Mouse (Mus musculus): Measurements from ENCODE around the gene Sytl3.
"Not testable (repeated sequence)": the region's sequence is repeated elsewhere in the genome, so short reads cannot be mapped to it uniquely, and the experiment has no call there.

The Sytl3 gene

GRCm38 (mm10) chr17:6658801-6659200 lies at the start of gene Sytl3:
TSS of gene Sytl3 (plus strand) at chr17:6659093.
- in situ Hi-C loops (cut with MboI, MseI): loop anchor here (5.0 kb wide), 2 partner anchors 166 to 342 kb away; partner anchors contain the start of gene Dynlt1a

- in situ Hi-C loops (cut with MboI, MseI): loop anchor here (10.0 kb wide), 1 partner anchor 399 kb away; no protein-coding TSS in a partner anchor
Observed at GRCm38 (mm10) chr17:6613524-6613923, 45.4 kb upstream of the Sytl3 start.

DNA sequence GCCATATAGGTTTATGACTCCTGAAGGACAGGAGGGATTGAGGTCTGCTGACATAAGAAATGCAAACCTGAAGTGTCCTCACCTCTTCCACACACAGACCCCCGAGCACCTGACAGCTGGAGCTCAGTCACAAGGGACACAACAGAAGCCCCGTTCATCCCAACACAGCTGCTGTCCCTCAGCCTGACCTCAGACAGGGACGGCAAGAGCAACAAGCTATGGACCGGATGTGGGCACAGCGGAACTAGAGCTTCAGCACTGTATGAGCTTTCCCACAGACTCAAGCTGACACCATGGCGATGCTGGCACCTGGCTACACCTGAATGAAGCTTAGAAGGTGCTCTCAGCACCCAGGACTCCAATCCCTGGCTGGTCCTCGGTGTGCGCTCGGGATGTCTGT lies 44.6 kb upstream of the Sytl3 start:
- in situ Hi-C loops (cut with MboI, MseI): loop anchor here (10.0 kb wide), 1 partner anchor 400 kb away; no protein-coding TSS in a partner anchor

- in situ Hi-C loops (cut with MboI, MseI): loop anchor here (5.0 to 10.0 kb wide), 2 partner anchors 314 to 402 kb away; no protein-coding TSS in a partner anchor
Observed at GRCm38 (mm10) chr17:6616731-6617130, 42.2 kb upstream of the Sytl3 start.

DNA sequence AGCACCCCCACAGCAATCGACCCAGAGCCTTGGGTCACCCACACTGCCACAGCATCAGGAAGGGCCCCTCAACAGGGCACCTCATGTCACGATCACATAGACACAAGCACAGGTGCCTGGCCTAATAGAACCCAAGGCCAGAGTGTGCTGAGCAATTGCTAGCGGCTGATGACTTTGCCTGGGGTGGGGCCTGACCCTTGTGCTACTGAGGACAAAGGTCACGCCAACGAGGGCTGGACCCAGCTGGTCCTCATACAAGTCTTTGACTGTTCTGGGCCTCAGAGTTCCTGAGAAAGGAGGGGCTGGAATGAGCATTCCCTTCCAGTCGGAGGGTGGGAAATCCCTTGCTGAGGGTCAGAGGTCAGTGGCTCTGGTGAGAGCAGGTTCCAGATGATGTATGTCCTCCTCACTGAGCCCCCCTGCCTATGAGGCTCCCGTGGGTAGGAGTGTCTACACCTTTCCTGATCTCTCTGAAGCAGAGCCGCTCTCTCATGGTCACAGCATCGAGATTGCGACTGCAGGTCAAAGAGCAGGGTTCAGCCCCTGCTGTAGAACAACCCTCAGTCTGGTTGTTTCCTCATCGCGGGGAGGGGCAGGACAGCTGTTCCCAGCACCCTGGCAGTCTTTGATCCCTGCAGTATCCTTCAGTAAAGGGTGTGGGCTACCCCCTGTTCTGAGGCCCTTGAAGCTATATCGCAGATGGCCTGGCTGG lies 41.0 kb upstream of the Sytl3 start:
- in situ Hi-C loops (cut with MboI, MseI): loop anchor here (5.0 to 10.0 kb wide), 2 partner anchors 316 to 403 kb away; no protein-coding TSS in a partner anchor

GRCm38 (mm10) chr17:6619271-6619670 lies 39.6 kb upstream of the Sytl3 start:
- in situ Hi-C loops (cut with MboI, MseI): loop anchor here (5.0 to 10.0 kb wide), 2 partner anchors 317 to 404 kb away; no protein-coding TSS in a partner anchor

DNA sequence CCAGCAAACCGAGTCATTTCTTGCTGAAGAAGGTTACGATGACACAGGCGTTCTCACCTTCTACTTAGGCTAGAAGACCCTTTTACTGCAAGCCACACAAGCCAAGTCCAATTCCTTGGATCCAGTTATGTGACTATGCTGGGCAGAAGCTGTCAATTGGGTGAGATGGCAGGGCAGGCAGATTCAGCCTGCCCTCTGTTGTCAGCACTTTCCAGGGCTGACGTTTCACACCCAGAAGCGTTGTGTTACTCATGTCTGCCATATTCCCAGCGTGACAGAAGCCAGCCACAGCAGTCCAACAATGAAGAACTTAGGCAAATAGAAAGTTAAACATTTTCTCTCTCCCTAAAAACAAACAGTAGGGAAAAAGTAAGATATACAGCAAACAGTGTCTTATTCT lies 38.9 kb upstream of the Sytl3 start:
- in situ Hi-C loops (cut with MboI, MseI): not testable (repeated sequence)

DNA sequence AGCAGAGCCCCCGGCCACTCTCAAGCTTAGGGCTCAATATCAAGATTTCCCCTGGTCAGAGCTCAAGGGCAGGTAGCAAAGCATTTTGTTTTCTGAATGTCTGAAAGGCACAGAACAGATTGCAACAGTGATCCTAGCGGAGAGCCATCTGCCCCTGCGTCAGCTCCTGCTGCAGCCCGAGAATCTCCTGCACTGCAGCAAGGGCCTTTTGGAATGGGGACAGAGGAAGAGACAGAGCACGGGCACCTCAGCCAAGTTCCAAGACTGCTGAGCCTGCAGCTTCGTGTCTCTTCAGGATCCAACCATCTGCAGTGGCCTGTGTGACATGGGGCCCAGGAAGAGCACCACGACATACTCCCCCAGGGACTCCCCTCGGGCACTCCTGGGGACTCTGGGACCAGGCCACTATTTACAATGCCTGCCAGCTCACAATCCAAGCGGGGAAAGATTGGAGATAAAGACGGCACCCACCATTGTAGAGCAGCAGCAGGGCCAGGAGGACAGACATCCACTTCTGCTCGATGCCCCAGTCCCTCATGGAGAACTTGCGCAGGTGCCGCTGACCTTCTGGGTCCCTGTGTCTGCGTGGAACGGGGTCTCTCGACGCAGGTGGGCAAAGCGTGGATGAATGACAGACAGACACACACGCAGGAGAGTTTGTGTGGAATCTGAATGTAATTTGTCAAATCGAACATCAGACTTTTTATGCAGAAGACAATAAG lies 38.0 kb upstream of the Sytl3 start:
- in situ Hi-C loops (cut with MboI, MseI): not testable (repeated sequence)

DNA sequence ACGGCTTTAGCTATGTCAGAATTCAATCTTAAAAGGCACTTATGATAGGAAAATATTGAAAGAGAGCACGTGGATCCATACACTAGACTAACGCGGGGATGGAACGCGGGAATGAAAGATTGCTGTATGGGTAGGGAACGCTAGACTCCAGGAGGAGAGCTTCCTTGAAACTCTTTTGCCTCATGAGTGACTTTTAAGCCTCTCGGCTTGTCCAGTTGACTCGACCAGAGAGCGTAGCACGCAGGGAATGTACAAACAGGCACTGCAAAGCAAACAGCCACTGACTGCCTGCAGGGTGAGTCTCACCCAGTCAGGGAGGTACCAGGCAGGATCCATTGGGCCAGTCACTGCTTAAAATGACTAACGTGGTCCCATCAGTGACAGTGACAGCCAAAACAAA lies 36.9 kb upstream of the Sytl3 start:
- in situ Hi-C loops (cut with MboI, MseI): not testable (repeated sequence)

DNA sequence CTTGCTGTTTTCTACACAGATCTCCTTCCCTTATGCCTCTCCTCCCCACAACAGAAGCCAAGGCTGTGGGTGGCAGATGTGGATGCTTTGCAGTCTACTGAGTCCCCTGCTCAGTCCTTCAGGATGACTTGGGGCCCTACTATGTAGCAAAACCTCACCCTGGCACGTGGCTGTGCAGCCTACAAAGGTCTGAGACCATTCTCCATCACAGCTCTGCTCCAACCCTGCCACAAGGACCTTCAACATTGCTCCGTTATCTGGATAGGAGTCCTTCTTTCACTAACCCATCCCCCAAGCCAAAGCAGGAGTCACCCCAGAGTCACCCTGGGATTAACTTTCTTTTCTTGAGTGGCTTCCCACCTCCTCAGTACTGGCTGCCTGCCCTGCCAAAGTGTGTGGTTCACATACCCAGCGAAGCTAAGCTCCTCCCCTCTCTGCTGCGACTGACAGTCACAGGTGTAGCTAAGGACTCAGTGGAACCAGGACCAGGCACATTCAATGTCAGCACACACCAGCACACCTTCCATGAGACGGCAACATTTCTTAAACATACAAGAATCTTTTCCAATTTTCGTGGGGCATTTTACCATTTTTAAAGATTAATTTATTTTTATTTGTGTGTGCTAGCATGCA lies 33.9 kb upstream of the Sytl3 start:
- in situ Hi-C loops (cut with MboI, MseI): loop anchor here (5.0 kb wide), 1 partner anchor 168 kb away; no protein-coding TSS in a partner anchor

GRCm38 (mm10) chr17:6630398-6630797 lies 28.5 kb upstream of the Sytl3 start:
- in situ Hi-C loops (cut with MboI, MseI): not testable (repeated sequence)

- in situ Hi-C loops (cut with MboI, MseI): not testable (repeated sequence)
Observed at GRCm38 (mm10) chr17:6632850-6633249, 26.0 kb upstream of the Sytl3 start.

GRCm38 (mm10) chr17:6635781-6636180 lies 23.1 kb upstream of the Sytl3 start:
- in situ Hi-C loops (cut with MboI, MseI): not testable (repeated sequence)

- in situ Hi-C loops (cut with MboI, MseI): no loop called here
Observed at GRCm38 (mm10) chr17:6636861-6637260, 22.0 kb upstream of the Sytl3 start.

DNA sequence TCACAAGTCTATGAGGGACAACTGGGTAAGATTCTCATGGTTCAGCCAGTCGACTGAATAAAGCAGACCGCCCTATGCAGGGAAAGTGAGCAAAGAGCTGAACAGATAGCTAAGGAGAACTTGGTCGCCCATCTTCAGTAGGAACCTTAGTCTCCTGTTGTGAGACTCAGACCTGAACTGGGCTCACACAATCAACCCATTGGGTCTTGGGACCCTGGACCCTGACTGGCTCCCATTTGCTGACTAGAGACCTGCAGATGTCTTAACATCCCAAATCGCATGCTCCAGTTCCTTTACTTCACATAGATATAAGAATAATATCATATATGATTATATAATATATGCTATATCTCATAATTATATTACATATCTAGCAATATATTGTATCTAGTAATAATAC lies 21.5 kb upstream of the Sytl3 start:
- in situ Hi-C loops (cut with MboI, MseI): not testable (repeated sequence)

DNA sequence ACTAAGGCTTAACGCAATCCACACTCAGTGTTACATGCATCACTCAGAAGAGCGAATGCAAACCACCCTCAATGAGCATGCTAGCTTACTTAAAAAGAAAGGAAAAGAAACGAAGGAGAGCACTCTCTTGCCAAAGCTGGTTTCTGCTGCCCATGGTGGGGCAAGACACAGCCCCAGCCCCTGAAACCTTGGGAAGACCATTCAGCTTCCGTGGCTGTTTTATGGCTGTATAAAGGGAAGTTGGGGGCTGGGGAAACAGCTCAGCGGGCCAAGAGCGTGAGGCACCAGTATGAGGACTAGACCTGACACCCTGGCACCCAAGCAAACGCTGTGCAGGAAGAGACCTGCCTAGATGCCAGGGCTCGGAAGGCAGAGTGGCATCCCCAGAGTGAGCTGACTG lies 20.4 kb upstream of the Sytl3 start:
- in situ Hi-C loops (cut with MboI, MseI): not testable (repeated sequence)

DNA sequence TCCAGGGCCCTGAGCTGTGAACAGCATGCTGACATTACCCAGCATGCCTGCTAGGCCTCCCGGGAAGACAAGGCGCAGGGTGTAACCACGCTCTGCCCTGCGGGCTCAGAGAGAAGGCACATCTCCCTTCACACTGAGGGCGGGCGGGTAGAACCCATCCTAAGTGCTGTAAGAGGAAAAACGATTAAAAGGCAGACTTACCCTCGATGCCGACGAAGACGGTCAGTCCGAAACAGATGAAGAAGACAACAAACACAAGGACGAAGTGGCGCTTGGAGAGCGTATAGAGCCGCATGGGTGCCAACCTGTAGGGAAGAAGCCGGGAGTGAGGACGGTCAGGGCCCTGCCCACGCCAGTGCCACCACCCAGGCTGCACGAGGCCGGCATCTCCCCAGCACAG lies 19.4 kb upstream of the Sytl3 start:
- in situ Hi-C loops (cut with MboI, MseI): not testable (repeated sequence)

GRCm38 (mm10) chr17:6640044-6640637 lies 18.8 kb upstream of the Sytl3 start:
- in situ Hi-C loops (cut with MboI, MseI): not testable (repeated sequence)

DNA sequence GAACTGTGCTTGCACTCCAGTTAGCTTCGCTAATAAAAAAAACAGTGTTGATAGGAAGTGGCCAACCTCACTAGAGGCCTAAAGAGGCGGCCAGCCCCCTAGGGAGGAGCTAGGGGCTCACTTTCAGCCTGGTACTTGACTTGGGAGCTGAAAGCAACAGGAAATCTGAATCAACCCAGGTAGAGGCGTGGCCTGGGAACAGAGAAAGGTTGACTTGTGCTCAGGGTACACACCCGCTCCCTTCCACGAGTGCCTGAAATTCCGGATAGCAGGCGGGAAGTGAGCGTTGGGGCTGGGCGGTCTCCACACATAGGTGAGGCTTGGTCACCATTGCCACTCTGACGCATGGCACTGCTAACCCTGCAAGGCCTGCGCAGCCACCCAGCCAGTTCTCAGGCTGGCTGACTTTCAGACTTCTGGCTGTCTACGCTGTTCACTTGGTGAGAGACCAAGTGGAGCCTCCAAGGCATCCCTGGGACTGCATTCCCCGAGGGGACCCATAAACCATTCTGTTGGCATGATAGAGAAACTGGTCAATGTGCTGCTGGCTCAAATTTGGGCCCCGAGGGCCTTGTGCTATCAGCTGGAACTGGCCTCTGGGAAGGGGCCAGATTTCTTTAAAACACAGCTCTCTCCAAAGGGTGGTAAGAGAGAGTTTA lies 18.0 kb upstream of the Sytl3 start:
- in situ Hi-C loops (cut with MboI, MseI): not testable (repeated sequence)

GRCm38 (mm10) chr17:6644210-6644609 lies 14.7 kb upstream of the Sytl3 start:
- in situ Hi-C loops (cut with MboI, MseI): not testable (repeated sequence)

GRCm38 (mm10) chr17:6644673-6645072 lies 14.2 kb upstream of the Sytl3 start:
- in situ Hi-C loops (cut with MboI, MseI): not testable (repeated sequence)

Data from T-helper 1 cell (primary cell).